Mouse (Mus musculus): Measurements from ENCODE around the gene Scrn3.

GRCm38 (mm10) chr2:73275261-73276040, 37.0 kb upstream of the Scrn3 start:
- TF ChIP-seq CTCF (IDR thresholded peaks at IDR 0.05; ENCODE audit: borderline replicate concordance, insufficient read depth, low read depth, low read length): no peak
- TF ChIP-seq POLR2A (IDR thresholded peaks at IDR 0.05; ENCODE audit: borderline replicate concordance, insufficient read depth, low read length): no peak

Data from cerebellum, adult 2 months (tissue).